Mouse (Mus musculus) thymus, postnatal 4 days (tissue): ENCODE results near the gene Galnt14.
A peak's percentile ranks its signal among the peaks of the same experiment; 100 is the strongest.

Experiments
- DNase-seq: peaks from one replicate; pipeline ENCODE4 v3.0.0; 2021

Gene Galnt14

DNA sequence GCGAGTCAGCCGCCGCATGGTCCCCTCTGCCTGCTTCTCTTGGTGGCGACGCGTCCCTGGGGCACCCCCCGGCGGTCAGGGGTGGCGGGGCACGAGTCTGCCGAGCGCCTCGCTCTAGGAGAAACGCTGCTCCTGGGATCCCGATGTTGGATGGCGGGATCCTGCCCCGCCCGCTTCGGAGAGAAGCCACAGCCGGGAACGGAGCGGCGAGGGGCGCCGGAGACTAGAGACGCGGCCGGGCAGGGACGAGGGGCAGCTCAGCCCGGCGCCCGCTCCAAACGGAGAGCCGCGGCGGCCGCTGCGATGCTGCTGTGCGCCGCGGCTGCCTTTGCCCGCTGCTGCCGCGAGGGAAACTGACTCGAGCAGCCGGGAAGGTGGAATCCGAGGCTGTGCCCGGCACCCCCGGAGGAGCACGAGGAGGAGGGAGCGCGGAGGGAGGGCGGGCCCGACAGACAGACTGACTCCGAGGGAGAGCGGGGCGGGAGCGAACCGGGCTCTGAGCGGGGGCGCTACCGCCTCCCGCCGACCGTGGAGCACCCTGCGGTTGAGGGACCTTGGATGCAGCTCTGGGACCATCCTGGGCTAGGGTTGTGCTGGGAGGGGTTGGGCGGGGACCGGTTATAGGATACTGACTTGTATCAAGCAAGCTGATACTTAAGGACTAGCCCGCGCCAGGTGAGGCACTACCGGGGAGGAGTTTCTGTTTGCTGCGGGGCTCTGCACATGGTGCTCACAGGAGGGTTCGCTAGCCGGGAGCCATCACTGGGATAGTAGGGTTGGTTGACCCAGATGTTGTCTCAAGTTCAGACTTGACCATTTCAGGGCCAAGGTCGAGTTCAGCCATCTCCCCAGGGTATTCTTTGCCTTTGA, at the start of gene Galnt14:
Gene Galnt14, minus strand, starts transcription at position 412 of the 870 bp plus-strand sequence.
- peak; percentile 51 for DNase-seq

DNA sequence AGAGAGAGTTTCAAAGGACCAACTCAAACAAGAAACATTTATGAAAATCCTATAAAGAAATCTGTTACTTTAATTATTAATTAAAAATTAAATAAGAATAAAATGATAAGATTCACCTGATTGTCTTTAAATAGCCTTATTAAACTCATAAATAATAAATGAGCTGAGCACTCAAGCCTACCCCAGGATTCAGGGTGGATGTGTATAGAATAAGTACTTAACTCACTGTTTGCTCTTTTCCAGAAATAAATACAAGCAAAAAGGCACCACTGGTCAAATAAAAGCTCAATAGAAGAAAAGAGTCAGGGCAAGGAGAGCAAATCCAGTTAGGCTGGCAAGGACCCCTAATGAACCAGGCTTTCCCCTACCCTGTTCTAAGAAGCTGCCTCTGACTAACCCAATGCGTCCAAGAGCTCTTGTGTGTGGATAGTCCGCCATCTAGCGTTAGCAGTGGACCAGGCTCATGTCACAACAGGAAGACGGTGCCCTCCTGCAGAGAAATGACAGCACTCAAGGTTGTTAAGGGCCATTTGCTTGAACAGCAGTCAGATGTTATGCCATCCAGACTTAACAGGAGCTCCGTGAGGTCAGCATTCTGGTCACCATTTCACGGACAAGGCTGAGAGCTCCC, 33.5 kb upstream of the Galnt14 start:
- DNase-seq: peak; percentile 82

DNA sequence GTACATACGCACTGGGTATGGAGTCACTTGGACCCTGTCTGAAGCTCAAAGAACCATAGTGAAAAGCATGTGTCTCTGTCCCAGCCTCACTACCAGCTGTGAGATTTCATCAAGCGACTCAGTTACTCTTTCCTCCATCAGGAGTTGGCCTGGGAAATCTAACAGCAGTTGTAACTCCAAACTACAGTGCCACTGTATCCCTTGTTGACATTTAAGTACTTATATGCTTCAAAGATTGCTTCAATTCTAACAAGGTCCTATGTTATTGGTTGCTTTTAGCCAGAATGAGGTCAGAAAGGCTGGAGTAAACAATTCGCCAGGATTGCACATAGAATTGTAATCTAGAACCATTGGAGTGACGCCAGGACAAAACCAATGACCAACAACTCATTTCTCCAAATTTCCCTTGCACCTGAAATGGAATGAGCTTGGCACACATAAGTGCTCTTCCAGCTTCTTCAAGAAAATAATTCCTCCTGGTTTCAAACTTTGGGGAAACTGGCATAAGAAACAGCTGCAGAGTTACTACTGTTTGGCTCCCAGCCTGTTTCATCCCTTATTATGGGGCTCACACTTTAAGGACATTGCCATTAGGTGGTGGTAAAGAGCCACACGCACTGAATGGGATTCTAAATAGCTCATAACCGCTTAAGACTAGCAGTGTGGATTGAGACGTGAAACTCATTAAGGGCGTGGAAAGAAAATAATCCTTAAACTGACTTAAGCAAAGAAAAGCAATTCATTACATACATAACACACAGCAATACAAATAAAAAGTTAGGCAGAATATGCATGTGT, 13.8 kb upstream of the Galnt14 start:
- peak; percentile 21 for DNase-seq

DNA sequence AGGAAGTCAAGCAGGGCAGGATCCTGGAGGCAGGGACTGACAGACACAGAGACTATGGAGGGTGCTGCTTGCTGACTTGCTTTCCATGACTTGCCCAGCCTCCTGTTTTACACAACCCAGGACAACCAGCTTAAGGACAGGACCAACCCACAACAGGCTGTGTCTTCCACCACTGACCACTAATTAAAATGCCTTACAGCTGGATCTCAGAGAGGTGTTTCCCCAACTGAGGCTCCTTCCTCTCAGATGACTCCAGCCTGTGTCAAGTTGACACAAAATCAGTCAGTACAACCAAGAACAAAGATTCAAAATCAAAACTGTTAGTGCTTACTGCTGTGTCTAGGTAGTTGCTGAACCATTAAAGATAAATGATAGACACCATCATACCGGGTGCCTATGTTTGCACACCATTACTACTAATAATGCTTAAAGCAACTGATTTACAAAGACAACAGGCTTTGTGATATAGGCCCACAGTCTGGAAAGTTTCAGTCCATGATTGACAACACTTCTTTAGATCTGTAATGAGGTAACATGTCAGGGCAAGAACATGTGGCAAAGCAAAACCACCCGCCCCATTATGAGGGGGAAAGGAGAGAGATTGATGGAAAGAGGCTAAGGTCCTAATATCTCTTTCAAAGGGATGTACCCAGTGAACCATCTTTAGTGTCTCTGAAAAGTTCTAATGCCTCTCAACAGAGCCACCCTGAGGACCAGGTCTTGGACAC, 8.9 kb upstream of the Galnt14 start:
- DNase-seq: no peak

DNA sequence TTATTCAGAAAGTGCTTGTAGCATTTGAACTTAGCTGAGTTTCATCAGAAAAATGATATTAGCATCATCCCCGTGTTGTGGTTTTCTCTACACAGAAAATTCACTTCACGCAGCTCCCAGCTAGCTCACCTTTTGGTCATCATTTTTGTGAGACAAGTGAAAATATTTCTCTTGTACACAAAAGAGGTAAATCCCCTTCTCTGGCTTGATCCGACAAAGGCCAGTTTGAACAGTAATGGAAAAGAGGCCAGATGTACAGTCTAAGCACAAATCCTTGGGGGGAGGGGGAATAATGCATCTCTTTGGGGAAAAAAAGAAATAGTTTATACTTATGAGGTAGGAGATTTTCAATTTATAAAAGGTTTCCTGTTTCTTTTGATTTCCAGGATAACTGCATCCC, 6.4 kb upstream of the Galnt14 start:
- DNase-seq: no peak

DNA sequence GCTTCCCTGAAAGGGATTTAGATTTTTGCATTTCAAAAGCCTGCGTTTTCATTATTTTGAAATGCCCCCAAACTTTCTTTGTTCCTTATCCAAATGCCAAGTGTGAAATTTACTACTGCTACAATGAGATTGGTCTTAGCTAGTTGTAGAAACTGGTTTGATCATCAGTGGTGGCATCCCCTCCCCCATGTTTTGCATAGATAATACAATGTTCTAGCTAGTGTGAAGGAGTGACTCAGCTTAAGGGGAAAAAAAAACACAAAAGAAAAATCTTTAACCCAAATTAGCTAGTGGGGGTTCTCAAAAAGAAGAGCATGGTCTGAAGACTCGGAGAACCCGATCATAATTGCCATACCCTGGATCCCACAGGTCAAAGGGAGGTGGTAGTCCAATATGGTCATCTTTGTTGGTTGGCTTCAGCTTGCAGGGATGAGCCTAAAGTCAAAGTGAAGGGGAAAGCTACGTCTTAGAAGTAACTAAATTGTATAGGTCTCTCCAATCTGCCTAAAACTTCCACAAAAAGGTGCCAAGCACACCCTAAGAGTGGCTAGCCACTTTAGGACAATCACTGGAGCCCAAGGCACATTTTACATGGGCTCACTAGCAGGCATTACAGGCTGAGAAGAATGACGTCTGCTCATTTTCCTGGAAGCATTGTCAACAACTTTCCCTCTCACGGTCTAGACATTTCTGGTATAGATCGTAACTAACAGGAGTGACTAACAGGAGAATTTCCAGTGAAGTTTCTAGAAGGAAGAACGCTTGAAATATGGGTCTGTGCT, 4.4 kb upstream of the Galnt14 start:
- no peak for DNase-seq

DNA sequence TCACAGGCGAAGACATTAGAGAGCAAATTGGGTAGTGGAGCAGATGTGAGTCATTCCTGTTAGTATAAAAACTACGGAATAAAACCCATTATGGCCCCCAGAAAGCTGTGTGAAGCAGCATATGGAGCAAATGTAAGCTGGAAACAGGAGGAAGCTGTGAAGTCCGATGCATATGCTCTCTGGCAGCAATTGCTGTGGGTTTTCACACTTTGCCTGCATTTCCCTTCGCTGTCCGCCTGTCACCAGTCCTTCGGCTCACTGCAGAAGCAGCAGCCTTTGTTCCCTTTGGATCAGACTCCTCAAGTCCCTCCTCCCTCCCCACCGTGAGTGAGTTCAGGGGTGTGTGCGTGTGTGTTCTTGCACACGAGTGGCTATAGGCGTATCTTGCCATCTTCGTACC, 3.1 kb upstream of the Galnt14 start:
- no peak for DNase-seq

DNA sequence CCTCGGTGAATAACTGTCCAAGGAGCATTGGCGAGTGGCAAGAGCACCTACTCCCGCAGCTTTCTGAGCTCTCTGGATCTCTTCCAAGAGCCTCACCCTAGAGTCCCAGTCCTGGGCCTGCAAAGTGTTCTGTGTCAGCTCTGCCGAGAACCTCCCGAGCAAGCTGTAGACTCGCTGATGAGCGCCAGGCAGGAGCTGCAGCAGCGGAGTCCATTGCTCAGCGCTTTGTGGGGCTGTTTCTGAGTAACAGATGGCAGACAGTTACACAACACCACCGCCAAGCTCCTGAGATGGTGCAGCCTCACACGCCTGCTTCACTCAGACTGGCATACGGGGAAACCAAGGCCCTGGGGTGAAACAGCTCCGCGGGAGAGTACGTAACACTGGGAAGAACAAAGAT, 1.7 kb upstream of the Galnt14 start:
- no peak for DNase-seq

DNA sequence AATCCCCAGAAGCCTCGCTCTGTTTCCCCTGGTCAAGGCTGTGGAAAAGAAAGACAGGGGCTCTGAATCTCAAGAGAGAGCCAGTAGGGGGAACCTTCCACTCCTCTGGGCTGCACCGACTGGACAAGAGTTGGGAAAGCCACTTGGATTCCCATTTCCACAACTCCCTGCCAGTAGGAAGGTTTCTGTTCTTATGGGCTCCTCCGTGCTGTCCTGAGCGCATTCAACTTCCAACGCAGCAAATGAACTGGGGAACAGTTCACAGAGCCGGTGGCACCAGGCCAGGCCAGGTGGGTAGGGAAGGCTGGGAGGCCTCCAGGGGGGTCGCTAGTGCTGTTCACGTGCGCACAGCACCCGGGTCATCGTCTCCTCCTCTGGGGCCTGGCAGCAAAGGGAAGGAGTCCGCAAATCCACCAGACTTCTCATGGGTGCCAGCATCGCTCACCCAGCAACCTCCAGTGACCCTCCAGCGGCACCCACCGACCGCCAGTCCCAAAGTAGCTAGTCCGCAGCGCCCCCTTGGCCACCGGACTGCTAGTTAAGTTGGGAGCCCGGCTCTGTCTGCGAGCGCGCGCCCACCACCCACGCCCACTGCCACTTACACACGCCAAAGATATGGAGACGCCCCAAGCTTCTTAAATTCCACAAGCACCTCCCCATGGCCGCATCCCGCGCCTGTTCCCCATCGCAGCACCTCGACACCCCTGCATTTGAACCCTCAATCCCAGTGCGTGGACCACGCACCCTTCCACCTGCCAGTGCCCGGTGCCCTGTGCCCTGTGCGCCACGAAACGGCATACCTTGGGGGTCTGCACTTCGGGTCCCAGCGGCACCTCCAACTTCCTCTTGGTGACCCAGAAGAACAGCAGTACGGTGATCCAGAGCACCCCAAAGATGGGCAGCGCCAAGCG, 867 bp downstream of the Galnt14 start:
- DNase-seq: peak; percentile 15

DNA sequence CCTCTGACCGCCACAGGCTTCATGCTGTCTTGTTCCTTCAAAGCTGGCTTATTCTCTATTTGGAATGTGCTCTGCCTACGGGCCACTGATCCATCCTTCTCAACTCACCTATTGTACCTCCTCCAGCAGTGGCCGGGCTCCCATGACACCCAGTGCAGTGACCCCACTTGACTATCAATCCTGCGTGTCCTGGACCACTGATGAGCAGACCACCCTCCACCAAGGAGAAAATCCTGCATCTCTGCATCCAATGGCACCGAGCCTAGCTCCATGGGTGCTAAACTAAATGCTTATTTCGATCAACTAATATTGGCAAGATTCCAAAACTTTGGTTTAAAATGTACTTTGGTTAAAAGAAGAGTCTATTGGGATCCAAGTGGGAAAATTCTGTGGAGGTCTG, 1.8 kb downstream of the Galnt14 start:
- DNase-seq: no peak

DNA sequence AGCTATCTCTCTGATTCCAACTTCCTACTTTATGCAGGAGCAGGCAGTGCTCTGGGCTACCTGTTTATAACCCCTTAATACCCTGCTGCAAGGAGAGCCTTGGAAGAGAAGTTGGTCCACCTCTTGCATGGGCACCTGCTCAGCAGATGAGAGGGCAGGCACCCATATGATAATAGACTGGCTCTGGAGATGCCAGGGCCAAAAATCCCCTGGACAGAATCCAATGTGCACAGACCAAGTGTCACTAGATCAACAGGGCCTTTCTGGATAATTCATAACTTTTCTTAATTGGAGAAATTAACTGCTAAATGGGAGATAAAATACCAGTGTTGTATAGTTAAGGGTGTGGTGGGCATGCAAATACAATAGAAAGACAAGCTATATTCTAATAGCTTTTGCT, 6.7 kb downstream of the Galnt14 start:
- DNase-seq: no peak

DNA sequence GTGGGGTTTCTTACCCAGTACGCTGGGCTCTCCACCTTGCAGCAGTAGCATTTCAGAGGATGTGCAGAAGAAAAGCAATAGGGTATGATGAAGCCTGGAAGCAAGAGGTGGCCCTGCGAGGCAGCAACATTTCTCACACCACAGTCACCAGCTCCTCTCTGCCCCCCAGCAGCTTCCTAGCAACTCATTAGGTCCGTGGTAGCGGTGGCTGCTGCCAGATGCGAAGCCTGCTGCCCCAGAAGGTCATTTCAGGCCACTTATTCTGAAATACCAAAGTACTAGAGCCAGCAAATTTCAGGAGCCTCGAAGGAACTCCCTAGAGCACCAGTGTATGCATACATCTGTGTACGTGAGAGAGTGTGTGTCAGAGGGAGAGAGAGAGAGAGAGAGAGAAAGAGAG, 9.2 kb downstream of the Galnt14 start:
- DNase-seq: no peak

DNA sequence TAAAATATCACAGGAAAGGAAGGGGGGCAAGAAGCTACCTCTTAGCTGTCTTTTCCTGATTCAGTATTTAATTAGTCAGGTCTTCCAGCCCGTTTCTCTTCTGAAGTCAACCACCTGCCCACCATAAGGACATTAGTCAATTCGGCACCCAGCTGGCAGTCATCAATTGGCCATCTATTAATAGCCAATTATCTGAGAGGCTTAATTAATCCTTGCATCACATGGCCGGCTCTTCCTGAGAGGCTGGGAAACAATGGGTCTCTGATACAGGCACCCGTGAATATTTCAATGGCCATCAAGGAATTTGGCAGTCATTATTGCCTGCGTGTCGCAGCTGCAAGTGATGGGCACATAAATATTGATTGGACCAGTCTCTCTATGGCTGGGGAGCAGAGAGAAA, 10.4 kb downstream of the Galnt14 start:
- DNase-seq: no peak

DNA sequence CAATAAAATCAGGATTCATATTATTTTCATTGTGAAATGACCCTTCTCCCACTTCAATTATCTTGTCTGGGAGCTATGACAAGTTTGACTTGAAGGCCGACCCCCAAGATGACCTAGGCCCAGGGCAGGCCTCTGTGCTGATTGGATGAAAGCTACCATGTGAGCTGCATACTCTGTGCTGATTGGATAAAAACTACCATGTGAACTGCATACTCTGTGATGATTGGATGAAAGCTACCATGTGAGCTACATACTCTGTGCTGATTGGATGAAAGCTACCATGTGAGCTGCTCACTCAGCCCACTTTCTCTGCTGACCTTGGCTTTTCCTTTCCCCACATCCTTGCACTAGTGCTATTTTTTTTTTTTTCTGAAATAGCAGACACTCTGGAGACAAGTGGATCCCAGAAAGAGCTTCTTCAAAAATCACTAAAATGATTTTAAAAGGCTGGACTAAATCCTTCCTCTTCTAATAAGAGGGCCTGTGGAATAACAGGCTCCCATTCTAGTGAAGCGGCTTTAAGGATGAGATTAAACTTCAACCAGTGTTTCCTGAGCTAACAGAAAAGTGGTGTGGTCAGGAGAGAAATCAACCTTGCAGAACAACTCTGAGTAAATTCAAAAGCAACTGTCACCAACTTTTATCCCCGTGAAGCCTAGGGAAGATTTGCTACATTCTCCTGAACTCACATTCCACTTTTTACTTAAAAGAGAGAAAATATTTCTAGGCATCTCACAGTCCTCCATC, 15.9 kb downstream of the Galnt14 start:
- no peak for DNase-seq

DNA sequence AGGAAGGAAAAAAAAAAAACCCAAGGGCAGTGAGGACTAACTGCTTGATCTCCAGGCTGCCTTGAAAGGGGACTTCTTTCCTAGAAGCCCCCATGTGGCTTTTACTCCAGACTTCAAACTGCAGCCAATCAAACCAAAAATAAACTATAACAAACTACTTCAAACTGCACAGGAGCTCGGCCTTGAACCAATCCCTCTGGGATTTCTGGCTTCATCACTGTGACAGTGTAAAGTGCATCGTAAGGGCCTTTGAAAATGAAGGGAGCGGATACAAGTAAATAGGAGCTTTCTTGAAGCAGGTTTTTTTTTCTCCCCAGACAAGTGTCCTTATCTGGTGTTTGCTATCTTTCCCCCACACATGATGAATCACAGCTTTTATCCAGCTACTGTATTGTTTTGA, 22.0 kb downstream of the Galnt14 start:
- no peak for DNase-seq

DNA sequence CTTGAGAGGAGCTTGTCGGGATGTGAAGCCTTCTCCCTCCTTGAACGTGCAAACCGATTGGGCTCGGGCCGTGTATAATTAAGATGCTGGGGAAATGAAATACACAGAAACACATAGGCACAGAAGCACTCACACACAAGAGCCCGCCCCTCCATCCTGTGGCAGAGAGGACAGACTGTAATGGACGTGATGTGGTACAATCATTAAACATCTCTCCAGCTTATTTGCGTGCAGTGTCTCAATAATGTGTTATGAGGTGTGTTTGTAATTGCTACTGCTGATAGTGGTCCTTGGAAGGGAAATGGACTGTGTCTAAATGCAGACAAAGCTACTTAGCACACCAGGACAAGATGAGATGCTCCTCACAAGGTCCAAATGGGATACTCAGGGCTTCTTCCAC, 24.0 kb downstream of the Galnt14 start:
- DNase-seq: no peak

DNA sequence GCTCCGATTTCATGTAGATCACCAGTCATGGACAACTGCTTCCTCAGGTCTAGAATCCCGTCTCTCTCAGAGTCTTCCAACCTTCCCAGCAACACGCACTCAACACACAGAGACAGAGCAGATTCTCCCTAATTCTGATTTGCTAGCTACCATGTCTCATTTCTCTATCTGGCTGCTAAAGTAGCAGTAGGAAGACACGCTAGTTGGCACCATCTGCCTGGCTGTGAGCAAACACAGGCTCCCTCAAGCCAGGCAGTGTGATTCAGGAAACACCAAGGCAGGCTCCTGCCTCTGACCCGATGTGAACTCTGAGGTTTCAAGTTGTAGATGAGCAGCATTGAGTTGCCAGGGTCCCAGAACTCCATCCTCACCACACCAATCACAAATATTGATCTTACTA, 25.5 kb downstream of the Galnt14 start:
- DNase-seq: no peak

DNA sequence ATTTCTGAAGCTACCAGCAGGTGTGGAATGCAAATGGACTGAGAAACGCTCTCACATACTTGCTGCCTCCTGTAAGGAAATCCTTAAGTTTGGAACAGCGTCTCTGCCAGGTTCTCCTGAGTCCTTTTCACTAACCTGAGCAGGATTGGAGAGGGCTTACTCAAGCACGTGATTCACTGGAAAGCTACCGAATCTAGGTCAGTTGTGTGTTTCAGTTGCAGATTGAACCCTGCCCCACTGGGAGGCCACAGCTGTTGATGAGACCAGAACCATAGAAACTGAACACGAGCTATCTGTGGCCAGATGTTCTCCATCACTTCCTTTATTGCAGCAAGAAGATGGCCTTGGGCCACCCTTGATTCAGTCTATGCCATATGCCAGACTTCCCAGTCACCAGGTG, 38.3 kb downstream of the Galnt14 start:
- no peak for DNase-seq

DNA sequence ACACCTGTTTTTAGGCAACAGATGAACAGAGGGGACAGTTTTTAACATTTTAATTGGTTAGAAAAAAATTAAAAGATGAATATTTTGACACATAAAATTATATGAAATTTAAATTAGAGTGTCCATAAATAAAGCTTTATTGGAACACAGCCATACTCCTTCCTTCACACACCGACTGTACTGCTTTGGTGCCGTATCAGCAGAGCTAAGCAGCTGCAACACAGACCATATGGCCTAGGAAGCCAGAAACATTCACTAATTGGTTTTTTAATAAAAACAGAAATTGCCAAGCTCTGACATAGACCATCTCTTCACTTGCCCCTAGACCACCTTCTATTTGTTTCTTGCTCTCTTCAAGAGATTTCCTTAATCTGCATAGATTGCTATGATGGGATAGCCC, 40.2 kb downstream of the Galnt14 start:
- DNase-seq: no peak

DNA sequence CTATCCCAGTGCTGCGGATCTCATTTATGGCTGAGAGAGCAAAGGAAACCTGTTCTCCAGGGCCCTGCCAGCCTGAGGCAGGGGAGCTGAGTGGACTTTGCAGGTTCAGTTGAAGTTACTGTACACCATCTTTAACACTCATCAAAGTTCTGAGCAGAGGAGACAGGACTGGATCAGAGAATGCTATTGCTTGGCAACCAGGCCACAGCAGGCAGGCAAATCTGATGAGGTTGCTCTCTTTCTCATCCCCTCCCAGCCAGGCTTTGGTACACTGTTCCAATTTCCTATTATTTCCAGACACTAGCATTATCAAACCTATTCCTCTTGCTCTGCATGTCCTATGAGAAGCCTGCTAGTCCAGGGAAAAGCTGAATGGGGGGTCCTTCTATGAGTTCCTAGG, 41.3 kb downstream of the Galnt14 start:
- DNase-seq: no peak
